Mouse (Mus musculus) heart, embryonic 11.5 days (tissue): ENCODE data around the gene Pdgfd. TPM values are rescaled to one million over a fixed set of nuclear protein-coding genes. Genes with fewer than 3 reads are reported as not detected.

Experiments
- ATAC-seq: fragments of 200-750 bp; cut with Nextera tagmentation; replicated peaks from 2 replicates; pipeline ENCODE4 v1.8.0; 2017; ENCODE audit warnings: moderate library complexity; ENCODE audit not compliant: insufficient number of reproducible peaks, low FRiP score, low TSS enrichment
- H3K27ac ChIP-seq: fragments of 300-500 bp; sonication (generic); 2 replicates; pipeline ENCODE4 v1.5.1; 2014; ENCODE audit warnings: mild to moderate bottlenecking, low read depth, low read length
- H3K27me3 ChIP-seq: fragments of 300-500 bp; sonication (generic); 2 replicates; pipeline ENCODE4 v1.6.1; 2014; ENCODE audit warnings: mild to moderate bottlenecking, low read length, mixed read lengths; ENCODE audit not compliant: control insufficient read depth, insufficient read depth
- H3K36me3 ChIP-seq: fragments of 300-500 bp; sonication (generic); 2 replicates; pipeline ENCODE4 v1.6.1; 2014; ENCODE audit warnings: mild to moderate bottlenecking, low read length, moderate library complexity, mixed read lengths; ENCODE audit not compliant: control insufficient read depth, insufficient read depth
- H3K4me1 ChIP-seq: fragments of 300-500 bp; sonication (generic); 2 replicates; pipeline ENCODE4 v1.6.1; 2014; ENCODE audit warnings: low read length; ENCODE audit not compliant: control insufficient read depth, insufficient read depth
- H3K4me2 ChIP-seq: fragments of 300-500 bp; sonication (generic); 2 replicates; pipeline ENCODE4 v1.6.1; 2014; ENCODE audit warnings: mild to moderate bottlenecking, moderate library complexity
- H3K4me3 ChIP-seq: fragments of 300-500 bp; sonication (generic); 2 replicates; pipeline ENCODE4 v1.5.1; 2014; ENCODE audit warnings: low read depth, low read length
- H3K9ac ChIP-seq: fragments of 300-500 bp; sonication (generic); 2 replicates; pipeline ENCODE4 v1.6.1; 2014; ENCODE audit warnings: mild to moderate bottlenecking, low read depth, low read length, moderate library complexity
- H3K9me3 ChIP-seq: fragments of 300-500 bp; sonication (generic); replicated peaks from 2 replicates; pipeline ENCODE4 v1.6.1; 2016; ENCODE audit warnings: low read length; ENCODE audit not compliant: control insufficient read depth
- WGBS: fragments of 180-500 bp; shearing (Covaris S2); extraction: QIAGEN DNeasy Blood & Tissue Kit; methylation state at CpG from one replicate; pipeline ENCODE4 v1.1.7; 2014; ENCODE audit not compliant: insufficient replicate concordance; 5-methylcytosine and 5-hydroxymethylcytosine counted together
- polyA plus RNA-seq: library from polyadenylated mRNA; unstranded; fragments of >200 nt; fragmentation: Nextera tagmentation; extraction: Ambion mirVana; gene quantifications from 2 replicates; pipeline ENCODE4 v1.2.1, GENCODE M21; 2014

Gene Pdgfd
- polyA plus RNA-seq, 1 experiment from 2014 or later = 10.3 TPM

GRCm38 (mm10) chr9:6336236-6336635 lies 167.9 kb downstream of the Pdgfd start:
- no peak for ATAC-seq
- H3K9ac ChIP-seq = no peak overlapping the region
- WGBS = 62% methylated on average over 2 of the region's 2 CpGs

GRCm38 (mm10) chr9:6337891-6338290 lies 169.5 kb downstream of the Pdgfd start:
- no peak overlapping the region for H3K4me2 ChIP-seq
- H3K4me3 ChIP-seq = no peak overlapping the region
- no peak overlapping the region for H3K9ac ChIP-seq
- H3K9me3 ChIP-seq = no peaks in the 10 kb centered on the region
- H3K36me3 ChIP-seq = no peaks in the 10 kb centered on the region
- no peak overlapping the region for H3K27ac ChIP-seq
- ATAC-seq = no peak
- H3K27me3 ChIP-seq = no peaks in the 10 kb centered on the region
- H3K4me1 ChIP-seq = no peaks in the 10 kb centered on the region
- WGBS = 78% methylated on average over 2 of the region's 2 CpGs

More at GRCm38 (mm10) chr9:6336236-6336635, 167.9 kb downstream of the Pdgfd start:
- no peaks in the 10 kb centered on the region for H3K36me3 ChIP-seq
- H3K4me2 ChIP-seq = no peak overlapping the region
- H3K27me3 ChIP-seq = no peaks in the 10 kb centered on the region
- H3K27ac ChIP-seq = no peak overlapping the region
- H3K4me3 ChIP-seq = no peak overlapping the region
- H3K9me3 ChIP-seq = no peaks in the 10 kb centered on the region
- no peaks in the 10 kb centered on the region for H3K4me1 ChIP-seq

DNA sequence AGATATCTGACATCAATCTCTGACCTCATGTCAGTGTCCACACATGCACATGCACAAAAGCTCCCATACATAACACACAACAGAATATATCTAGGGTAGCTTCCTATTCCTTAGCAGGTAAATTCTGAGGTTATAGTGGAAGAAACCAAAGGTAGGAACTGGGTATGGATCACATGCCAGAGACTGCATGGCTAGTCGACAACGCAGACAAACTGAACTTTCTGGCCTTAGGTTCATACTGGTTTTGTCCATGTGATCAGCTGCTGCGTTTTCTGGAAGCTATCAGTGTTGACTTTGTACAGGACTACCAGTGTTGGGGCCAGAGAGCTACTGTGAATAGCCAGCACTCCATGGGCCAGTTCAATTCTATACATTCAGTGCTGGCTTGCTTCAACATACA lies 170.0 kb downstream of the Pdgfd start:
- H3K4me1 ChIP-seq = no peaks in the 10 kb centered on the region
- H3K9ac ChIP-seq = no peak overlapping the region
- H3K27ac ChIP-seq = no peak overlapping the region
- WGBS = 81% methylated on average over 3 of the region's 3 CpGs
- no peaks in the 10 kb centered on the region for H3K27me3 ChIP-seq
- no peak for ATAC-seq
- H3K4me2 ChIP-seq = no peak overlapping the region
- no peaks in the 10 kb centered on the region for H3K36me3 ChIP-seq
- no peaks in the 10 kb centered on the region for H3K9me3 ChIP-seq
- no peak overlapping the region for H3K4me3 ChIP-seq

- 71% methylated on average over 1 of the region's 1 CpGs for WGBS
- H3K27me3 ChIP-seq = no peaks in the 10 kb centered on the region
- ATAC-seq = no peak
- no peaks in the 10 kb centered on the region for H3K9me3 ChIP-seq
- no peak overlapping the region for H3K27ac ChIP-seq
- H3K9ac ChIP-seq = no peak overlapping the region
- no peak overlapping the region for H3K4me2 ChIP-seq
- H3K4me1 ChIP-seq = no peaks in the 10 kb centered on the region
- no peak overlapping the region for H3K4me3 ChIP-seq
- no peaks in the 10 kb centered on the region for H3K36me3 ChIP-seq
These were observed 171.0 kb downstream of the Pdgfd start for GRCm38 (mm10) chr9:6339394-6339793.

DNA sequence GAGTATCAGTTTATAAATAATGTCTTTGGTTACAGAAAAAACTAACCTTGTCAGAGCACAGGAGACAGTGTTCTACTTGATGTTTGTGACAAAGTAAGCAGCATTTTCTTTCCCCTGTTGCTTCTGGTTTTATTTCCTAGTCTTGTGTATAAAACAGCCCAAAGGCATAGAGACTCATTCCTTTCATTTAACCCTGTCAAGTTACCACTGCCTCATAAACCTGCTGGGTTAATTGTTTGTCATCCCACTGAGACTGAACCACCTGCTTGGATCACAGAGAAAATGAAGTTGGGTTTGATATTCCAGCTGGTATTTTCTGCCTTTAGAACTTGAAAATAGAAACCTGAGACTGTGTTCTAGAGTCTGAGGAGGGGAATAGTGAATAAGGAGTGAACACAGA lies 172.4 kb downstream of the Pdgfd start:
- H3K4me3 ChIP-seq = no peak overlapping the region
- no peak for ATAC-seq
- no peak overlapping the region for H3K9ac ChIP-seq
- no peaks in the 10 kb centered on the region for H3K36me3 ChIP-seq
- no peaks in the 10 kb centered on the region for H3K9me3 ChIP-seq
- no peak overlapping the region for H3K27ac ChIP-seq
- H3K27me3 ChIP-seq = no peaks in the 10 kb centered on the region
- H3K4me2 ChIP-seq = no peak overlapping the region
- H3K4me1 ChIP-seq = no peaks in the 10 kb centered on the region; the same call in 1 of the 2 replicates

DNA sequence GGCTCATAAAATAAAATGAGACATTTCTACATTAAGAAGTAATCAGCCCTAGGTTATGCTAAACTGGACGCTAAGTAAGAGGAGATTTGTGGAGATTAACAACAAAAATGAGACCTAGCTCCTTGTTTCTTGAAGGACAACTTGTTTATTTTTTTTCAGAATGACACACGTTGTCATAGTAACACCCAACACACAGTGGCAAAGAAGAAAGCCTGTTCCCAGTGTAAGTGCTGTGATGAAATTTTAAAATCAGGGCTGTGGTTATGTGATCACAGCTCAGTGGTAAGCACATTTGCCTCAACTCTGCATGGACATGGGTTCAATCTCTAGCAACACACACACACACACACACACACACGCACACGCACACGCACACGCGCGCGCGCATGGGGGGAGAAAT lies 174.5 kb downstream of the Pdgfd start:
- H3K9ac ChIP-seq = no peak overlapping the region
- ATAC-seq = no peak
- H3K36me3 ChIP-seq = no peaks in the 10 kb centered on the region
- no peaks in the 10 kb centered on the region for H3K27me3 ChIP-seq
- H3K4me1 ChIP-seq = no peaks in the 10 kb centered on the region; the same call in 1 of the 2 replicates
- 93% methylated on average over 10 of the region's 10 CpGs for WGBS
- no peaks in the 10 kb centered on the region for H3K9me3 ChIP-seq
- no peak overlapping the region for H3K27ac ChIP-seq
- H3K4me2 ChIP-seq = no peak overlapping the region
- H3K4me3 ChIP-seq = no peak overlapping the region

DNA sequence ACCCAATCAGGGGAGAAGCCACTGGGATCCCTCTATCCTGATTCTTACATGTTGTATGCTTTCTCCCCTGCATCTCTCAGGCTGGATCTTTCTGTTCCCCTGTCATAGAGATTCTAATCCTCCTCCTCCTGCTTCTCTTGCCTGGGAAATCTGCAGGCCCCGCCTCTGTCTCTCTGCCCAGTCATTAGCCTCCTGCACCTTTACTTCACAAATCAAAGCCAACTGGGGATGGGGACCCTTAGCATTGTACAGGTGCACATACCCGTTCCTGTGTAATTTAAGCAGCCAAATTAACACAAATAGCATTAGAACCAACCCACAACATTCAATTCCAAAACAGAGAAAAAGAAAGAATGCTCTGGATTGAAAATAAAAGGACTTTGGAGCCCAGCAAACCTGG lies 176.1 kb downstream of the Pdgfd start:
- Histone ChIP-seq H3K4me2 (no peak overlapping the region), H3K27me3 (no peaks in the 10 kb centered on the region), H3K9me3 (no peaks in the 10 kb centered on the region), H3K36me3 (no peaks in the 10 kb centered on the region), H3K4me1 (no peaks in the 10 kb centered on the region; the same call in 1 of the 2 replicates), H3K4me3 (no peak overlapping the region), H3K9ac (no peak overlapping the region), H3K27ac (no peak overlapping the region)
- no peak for ATAC-seq
- WGBS = 49% methylated on average over 2 of the region's 2 CpGs

- Histone ChIP-seq H3K9ac (no peak overlapping the region), H3K4me3 (no peak overlapping the region), H3K4me2 (no peak overlapping the region), H3K4me1 (no peaks in the 10 kb centered on the region; the same call in 1 of the 2 replicates), H3K27ac (no peak overlapping the region), H3K27me3 (no peaks in the 10 kb centered on the region), H3K36me3 (no peaks in the 10 kb centered on the region), H3K9me3 (no peaks in the 10 kb centered on the region)
- no peak; the same call in 1 of the 2 replicates for ATAC-seq
- WGBS = 59% methylated on average over 4 of the region's 4 CpGs
These were observed 176.5 kb downstream of the Pdgfd start for GRCm38 (mm10) chr9:6344924-6345323.

DNA sequence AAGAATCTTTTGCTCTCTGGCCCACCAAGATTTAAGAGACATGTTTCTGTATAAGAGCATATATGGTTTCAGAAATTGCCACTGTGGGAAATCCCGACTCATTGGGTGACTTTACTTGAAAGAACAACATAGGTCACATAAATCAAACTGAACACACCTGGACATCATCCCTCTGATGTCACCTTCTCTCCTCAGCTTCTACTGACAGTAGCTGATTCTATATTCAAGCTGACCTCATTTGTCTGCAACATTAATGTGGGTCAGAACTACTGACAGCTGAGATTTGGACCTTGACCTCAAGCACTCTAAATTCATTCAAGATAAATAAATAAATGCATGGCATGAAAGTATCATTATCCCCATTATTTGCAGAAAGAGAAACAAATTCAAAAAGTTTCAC lies 177.0 kb downstream of the Pdgfd start:
- no peak overlapping the region for H3K27ac ChIP-seq
- no peaks in the 10 kb centered on the region for H3K36me3 ChIP-seq
- 66% methylated on average over 1 of the region's 1 CpGs for WGBS
- no peaks in the 10 kb centered on the region for H3K9me3 ChIP-seq
- no peak overlapping the region for H3K4me3 ChIP-seq
- no peak for ATAC-seq
- no peak overlapping the region for H3K4me2 ChIP-seq
- H3K4me1 ChIP-seq = no peaks in the 10 kb centered on the region; the same call in 1 of the 2 replicates
- H3K9ac ChIP-seq = no peak overlapping the region
- H3K27me3 ChIP-seq = no peaks in the 10 kb centered on the region
